Mouse (Mus musculus) stomach, postnatal 0 days (tissue): Measurements from ENCODE around the gene Pqlc3. TPM values are rescaled to one million over a fixed set of nuclear protein-coding genes. Genes with fewer than 3 reads are reported as not detected.
A peak's percentile ranks its signal among the peaks of the same experiment; 100 is the strongest.

ENCODE experiments used
- ATAC-seq: fragments of 200-750 bp; cut with Nextera tagmentation; 2 replicates; pipeline ENCODE4 v1.8.0; 2017; ENCODE audit not compliant: low FRiP score, low TSS enrichment
- DNase-seq: peaks from one replicate; pipeline ENCODE4 v3.0.0-alpha.2; 2016; ENCODE audit warnings: low spot score
- H3K27ac ChIP-seq: fragments of 300-500 bp; sonication (generic); replicated peaks from 2 replicates; pipeline ENCODE4 v1.5.1; 2014; ENCODE audit warnings: mild to moderate bottlenecking, control low read depth
- H3K27me3 ChIP-seq: fragments of 300-500 bp; sonication (generic); 2 replicates; pipeline ENCODE4 v1.6.1; 2014; ENCODE audit warnings: low read length; ENCODE audit not compliant: control insufficient read depth, insufficient read depth
- H3K36me3 ChIP-seq: fragments of 300-500 bp; sonication (generic); 2 replicates; pipeline ENCODE4 v1.6.1; 2014; ENCODE audit warnings: low read length, mixed read lengths; ENCODE audit not compliant: control insufficient read depth, insufficient read depth
- H3K4me1 ChIP-seq: fragments of 300-500 bp; sonication (generic); replicated peaks from 2 replicates; pipeline ENCODE4 v1.6.1; 2014; ENCODE audit warnings: antibody characterized with exemption; ENCODE audit not compliant: control insufficient read depth, insufficient read depth
- H3K4me2 ChIP-seq: fragments of 300-500 bp; sonication (generic); replicated peaks from 2 replicates; pipeline ENCODE4 v1.6.1; 2014; ENCODE audit warnings: low read depth, mild to moderate bottlenecking, control low read depth, moderate library complexity
- H3K4me3 ChIP-seq: fragments of 300-500 bp; sonication (generic); 2 replicates; pipeline ENCODE4 v1.5.1; 2014; ENCODE audit warnings: low read depth, low read length, control low read depth
- H3K9ac ChIP-seq: fragments of 300-500 bp; sonication (generic); 2 replicates; pipeline ENCODE4 v1.6.1; 2014; ENCODE audit warnings: mild to moderate bottlenecking, low read length, control low read depth, mixed read lengths
- H3K9me3 ChIP-seq: fragments of 300-500 bp; sonication (generic); 2 replicates; pipeline ENCODE4 v1.6.1; 2016; ENCODE audit warnings: low read length; ENCODE audit not compliant: control insufficient read depth
- CTCF ChIP-seq: IDR thresholded peaks from 2 replicates; pipeline ENCODE4 v1.5.1; 2016; ENCODE audit warnings: antibody characterized with exemption, low read depth, mild to moderate bottlenecking, moderate library complexity
- EP300 ChIP-seq: optimal IDR thresholded peaks from 2 replicates; pipeline ENCODE3; 2016; ENCODE audit warnings: antibody characterized with exemption
- WGBS: fragments of 180-500 bp; shearing (Covaris S2); extraction: QIAGEN DNeasy Blood & Tissue Kit; methylation state at CpG from one replicate; pipeline ENCODE4 v1.1.7; 2014; 5-methylcytosine and 5-hydroxymethylcytosine counted together
- polyA plus RNA-seq: library from polyadenylated mRNA; unstranded; fragments of >200 nt; fragmentation: Nextera tagmentation; extraction: Ambion mirVana; gene quantifications from 2 replicates; pipeline ENCODE4 v1.2.1, GENCODE M21; 2015

The Pqlc3 gene
- polyA plus RNA-seq, 1 experiment from 2014 or later: 22.9 TPM

DNA sequence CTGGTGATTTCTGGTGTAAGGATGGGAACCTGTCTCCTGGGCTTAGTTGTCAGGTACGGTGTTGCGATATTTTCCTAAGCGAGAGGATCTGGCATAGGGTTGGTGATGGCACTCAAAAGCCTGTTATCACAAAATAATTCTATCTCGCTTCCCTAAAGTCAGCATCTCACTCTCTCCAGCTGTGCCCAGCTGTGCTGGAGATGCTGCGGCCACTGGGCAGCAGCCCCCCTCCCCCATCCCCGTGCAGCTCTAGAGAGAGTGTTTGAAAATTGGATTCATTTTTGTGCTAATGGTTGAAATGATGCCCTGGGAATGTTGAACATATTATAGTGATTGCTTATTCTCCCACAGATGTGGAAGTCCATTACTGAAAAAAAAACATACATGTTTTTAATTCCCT lies 38.0 kb upstream of the Pqlc3 start:
- H3K27me3 ChIP-seq: no peaks in the 10 kb centered on the region

GRCm38 (mm10) chr12:17037053-17037610 lies 36.9 kb upstream of the Pqlc3 start:
- Histone ChIP-seq H3K9me3 (no peaks in the 10 kb centered on the region), H3K27ac (no peak overlapping the region), H3K4me3 (no peak overlapping the region), H3K36me3 (no peaks in the 10 kb centered on the region), H3K9ac (no peak overlapping the region), H3K4me2 (no peak overlapping the region), H3K27me3 (no peaks in the 10 kb centered on the region), H3K4me1 (no peaks in the 10 kb centered on the region)
- WGBS: 53% methylated on average over 14 of the region's 14 CpGs
- TF ChIP-seq CTCF (no peak), EP300 (no peak)
- no peak for ATAC-seq
- DNase-seq: no peak

More for the DNA sequence above, 38.0 kb upstream of the Pqlc3 start:
- ATAC-seq: no peak
- no peak for DNase-seq
- H3K9me3 ChIP-seq: no peaks in the 10 kb centered on the region
- TF ChIP-seq EP300 (no peak), CTCF (no peak)
- no peak overlapping the region for H3K27ac ChIP-seq
- H3K36me3 ChIP-seq: no peaks in the 10 kb centered on the region
- H3K4me3 ChIP-seq: no peak overlapping the region
- WGBS: 55% methylated on average over 6 of the region's 6 CpGs
- no peak overlapping the region for H3K4me2 ChIP-seq
- H3K4me1 ChIP-seq: no peaks in the 10 kb centered on the region
- H3K9ac ChIP-seq: no peak overlapping the region

- Histone ChIP-seq H3K4me3 (no peak overlapping the region), H3K9ac (no peak overlapping the region), H3K9me3 (no peaks in the 10 kb centered on the region), H3K27ac (no peak overlapping the region), H3K4me1 (no peaks in the 10 kb centered on the region), H3K4me2 (no peak overlapping the region), H3K27me3 (no peaks in the 10 kb centered on the region), H3K36me3 (no peaks in the 10 kb centered on the region)
- TF ChIP-seq CTCF (no peak), EP300 (no peak)
- ATAC-seq (no peak), DNase-seq (no peak)
- WGBS: 72% methylated on average over 9 of the region's 9 CpGs
Measured at GRCm38 (mm10) chr12:17036532-17036931, 36.3 kb upstream of the Pqlc3 start.

DNA sequence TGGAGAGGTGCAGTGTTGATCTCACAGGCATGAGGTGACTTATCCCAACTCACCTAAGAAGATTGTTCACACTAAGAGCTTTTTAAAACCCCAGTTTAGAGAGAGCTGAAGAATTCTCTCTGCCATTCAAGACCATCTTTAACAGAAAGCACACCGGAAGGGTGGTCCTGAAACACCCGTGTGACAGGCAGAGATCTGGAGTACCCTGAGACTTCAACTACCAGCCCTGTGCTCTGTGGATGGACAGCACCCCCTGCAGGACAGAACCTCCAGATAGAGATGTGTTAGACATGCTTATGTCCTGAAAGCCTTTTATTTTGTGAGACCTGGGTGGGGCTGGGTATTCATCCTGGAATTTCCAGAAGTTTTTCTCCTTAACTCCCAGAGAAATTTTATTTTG lies 34.9 kb upstream of the Pqlc3 start:
- Histone ChIP-seq H3K4me1 (no peaks in the 10 kb centered on the region), H3K27me3 (no peaks in the 10 kb centered on the region), H3K9ac (no peak overlapping the region), H3K36me3 (no peaks in the 10 kb centered on the region), H3K27ac (no peak overlapping the region), H3K4me3 (no peak overlapping the region), H3K4me2 (no peak overlapping the region), H3K9me3 (no peaks in the 10 kb centered on the region)
- TF ChIP-seq EP300: no peak
- TF ChIP-seq CTCF: peak; percentile 59
- no peak for ATAC-seq
- peak; percentile 26 for DNase-seq
- 74% methylated on average over 2 of the region's 2 CpGs for WGBS

- H3K4me2 ChIP-seq: no peak overlapping the region
- no peak for ATAC-seq
- TF ChIP-seq EP300 (no peak), CTCF (no peak)
- H3K27ac ChIP-seq: no peak overlapping the region
- H3K36me3 ChIP-seq: no peaks in the 10 kb centered on the region
- no peak for DNase-seq
- H3K9me3 ChIP-seq: no peaks in the 10 kb centered on the region
- H3K9ac ChIP-seq: no peak overlapping the region
- H3K27me3 ChIP-seq: no peaks in the 10 kb centered on the region
- H3K4me3 ChIP-seq: no peak overlapping the region
- H3K4me1 ChIP-seq: no peaks in the 10 kb centered on the region
- WGBS: 79% methylated on average over 5 of the region's 5 CpGs
Measured at GRCm38 (mm10) chr12:17034671-17035070, 34.5 kb upstream of the Pqlc3 start.

GRCm38 (mm10) chr12:17033464-17033841 lies 33.2 kb upstream of the Pqlc3 start:
- no peaks in the 10 kb centered on the region for H3K4me1 ChIP-seq
- TF ChIP-seq CTCF: no peak
- TF ChIP-seq EP300: no peak
- no peaks in the 10 kb centered on the region for H3K9me3 ChIP-seq
- H3K4me2 ChIP-seq: no peak overlapping the region
- H3K27ac ChIP-seq: no peak overlapping the region
- H3K36me3 ChIP-seq: no peaks in the 10 kb centered on the region
- H3K9ac ChIP-seq: no peak overlapping the region
- ATAC-seq: peak; percentile 34; the same call in 1 of the 2 replicates
- no peak overlapping the region for H3K4me3 ChIP-seq
- no peaks in the 10 kb centered on the region for H3K27me3 ChIP-seq
- 62% methylated on average over 9 of the region's 9 CpGs for WGBS
- DNase-seq: no peak
